Mouse (Mus musculus): ENCODE measurements around the gene Sept9.

DNA sequence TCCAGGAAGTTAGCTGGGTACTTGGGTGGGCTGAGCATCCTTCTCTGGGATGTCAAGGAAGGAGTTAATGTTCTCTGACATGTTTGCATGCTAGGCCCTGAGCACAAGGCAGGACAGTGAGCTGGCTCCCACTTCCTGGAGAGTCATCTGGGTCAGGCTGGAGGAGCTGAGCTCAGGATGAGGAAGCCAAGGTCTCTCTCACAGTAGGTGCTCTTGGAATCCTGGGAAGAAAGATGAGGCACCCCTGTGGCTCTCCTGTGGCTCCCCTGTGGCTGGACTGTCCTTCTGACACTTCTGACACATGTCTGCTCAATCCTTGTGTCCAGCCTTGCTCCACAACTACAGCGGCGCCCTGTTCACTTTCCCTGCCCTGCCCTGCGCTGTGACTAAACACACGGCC lies 52.3 kb downstream of the Sept9 start:
- TF ChIP-seq CTCF (IDR thresholded peaks at IDR 0.05; ENCODE audit: low read depth) (no peak), EP300 (IDR thresholded peaks at IDR 0.05; ENCODE audit: low read depth) (no peak)
